Mouse (Mus musculus): ENCODE measurements around the gene Tgfb2. TPM values are rescaled to one million over a fixed set of nuclear protein-coding genes. Genes with fewer than 3 reads are reported as not detected.

The Tgfb2 gene
- total RNA-seq, 1 experiment: 10.4 TPM

DNA sequence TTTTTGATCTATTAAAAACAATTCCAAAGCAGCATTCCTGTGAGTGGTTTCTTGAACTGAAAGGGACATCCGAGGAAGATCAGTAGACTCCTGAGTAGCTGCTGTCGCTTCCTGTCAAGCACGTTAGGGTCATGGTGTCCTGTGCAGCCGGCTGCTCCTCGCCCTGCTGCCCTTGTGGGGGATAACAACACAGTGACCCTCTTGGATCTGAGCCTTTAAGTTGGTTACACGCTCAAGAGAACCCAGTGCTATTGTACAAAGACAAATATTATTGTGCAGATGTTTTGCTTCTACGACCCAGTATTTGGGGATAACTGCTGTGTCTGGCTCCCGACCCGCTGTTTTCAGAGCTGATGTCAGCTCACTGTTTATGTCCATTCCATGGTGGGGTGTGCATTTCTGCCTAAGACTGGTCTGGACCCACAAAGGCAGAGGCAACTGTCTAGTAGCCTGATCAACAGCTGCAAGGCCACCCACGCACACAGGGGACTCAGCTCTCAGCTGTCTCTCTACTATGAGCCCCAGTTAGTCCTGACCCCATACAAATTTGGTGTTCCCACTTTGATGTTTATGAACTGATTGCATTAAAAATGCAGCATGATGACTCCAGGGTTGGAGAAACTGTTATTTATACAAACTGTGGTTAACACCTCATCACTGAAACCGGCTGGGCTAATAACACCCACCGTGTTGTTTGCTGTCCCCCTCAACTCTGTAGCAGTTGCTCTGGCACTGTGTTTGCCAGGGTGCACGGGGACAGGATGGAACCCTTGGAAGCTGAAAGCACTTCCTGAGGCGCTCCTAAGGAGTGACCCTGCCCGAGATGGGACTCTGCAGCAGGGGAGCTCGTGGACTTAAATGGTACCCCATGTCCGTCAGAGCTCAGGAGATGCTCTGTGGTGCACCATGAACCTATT lies 9.4 kb upstream of the Tgfb2 start:
- Histone ChIP-seq H3K27ac (ENCODE audit: insufficient read depth, low read depth, low read length, poor library complexity, severe bottlenecking) (no peak overlapping the region), H3K4me3 (ENCODE audit: insufficient read depth in 1 of 2, low read depth in 1 of 2, low read length in 2 of 2, poor library complexity in 1 of 2, severe bottlenecking in 1 of 2) (no peak overlapping the region), H3K9ac (ENCODE audit: insufficient read depth, low read depth, low read length, poor library complexity, severe bottlenecking) (no peak overlapping the region), H3K9me3 (ENCODE audit: control insufficient read depth, insufficient read depth, low read depth, low read length) (no peaks in the 10 kb centered on the region), H3K36me3 (ENCODE audit: control insufficient read depth, insufficient read depth, low read length, poor library complexity, severe bottlenecking) (peaks cover 11% of the 10 kb centered on the region), H3K4me1 (ENCODE audit: control insufficient read depth in 2 of 2, insufficient read depth in 2 of 2, low read length in 2 of 2, poor library complexity in 1 of 2) (no peaks in the 10 kb centered on the region)
- DNase-seq (ENCODE audit: low read depth, low spot score): no peak
- in situ Hi-C loops (cut with MboI; ENCODE audit: low sequenced_read_pairs in 2 of 2, unreplicated experiment in 2 of 2): loop anchor here (5.0 to 25.0 kb wide), 4 partner anchors 253 to 1178 kb away; no protein-coding TSS in a partner anchor
- TF ChIP-seq HCFC1 (IDR thresholded peaks at IDR 0.05; ENCODE audit: borderline replicate concordance, insufficient read depth, low read length): no peak
- no peak for TF ChIP-seq ZC3H11A (IDR thresholded peaks at IDR 0.05; ENCODE audit: borderline replicate concordance, low read depth, low read length)
- no peak for TF ChIP-seq MAFK (IDR thresholded peaks at IDR 0.05; ENCODE audit: insufficient read depth, low read depth, low read length)
- TF ChIP-seq CHD2 (IDR thresholded peaks at IDR 0.05; ENCODE audit: low read depth, low read length): no peak
- no peak for TF ChIP-seq ZNF384 (IDR thresholded peaks at IDR 0.05; ENCODE audit: low read depth, low read length)

DNA sequence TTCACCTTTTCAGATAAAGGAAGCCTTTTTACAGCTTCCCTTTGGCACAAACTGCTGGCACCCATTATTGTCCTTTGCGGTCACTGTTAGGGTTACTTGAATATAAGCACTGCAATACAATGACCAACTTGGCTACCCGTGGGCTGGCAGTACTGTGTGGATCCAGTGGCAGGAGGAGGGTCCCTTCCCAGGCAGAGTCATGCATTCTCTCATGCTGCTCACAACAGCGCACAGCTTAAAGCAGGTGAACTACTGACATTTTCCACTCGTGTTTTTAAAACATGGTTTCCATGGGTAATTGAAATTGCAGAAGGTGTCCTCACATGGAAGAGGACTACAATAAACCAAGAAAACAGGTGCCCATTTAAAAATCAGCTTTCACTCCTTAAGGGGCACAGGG lies 8.4 kb upstream of the Tgfb2 start:
- Histone ChIP-seq H3K9ac (ENCODE audit: insufficient read depth, low read depth, low read length, poor library complexity, severe bottlenecking) (no peak overlapping the region), H3K4me3 (ENCODE audit: insufficient read depth in 1 of 2, low read depth in 1 of 2, low read length in 2 of 2, poor library complexity in 1 of 2, severe bottlenecking in 1 of 2) (no peak overlapping the region), H3K9me3 (ENCODE audit: control insufficient read depth, insufficient read depth, low read depth, low read length) (no peaks in the 10 kb centered on the region), H3K36me3 (ENCODE audit: control insufficient read depth, insufficient read depth, low read length, poor library complexity, severe bottlenecking) (peaks cover 10% of the 10 kb centered on the region), H3K4me1 (ENCODE audit: control insufficient read depth in 2 of 2, insufficient read depth in 2 of 2, low read length in 2 of 2, poor library complexity in 1 of 2) (no peaks in the 10 kb centered on the region), H3K27ac (ENCODE audit: insufficient read depth, low read depth, low read length, poor library complexity, severe bottlenecking) (no peak overlapping the region)
- TF ChIP-seq MAFK (IDR thresholded peaks at IDR 0.05; ENCODE audit: insufficient read depth, low read depth, low read length) (no peak), HCFC1 (IDR thresholded peaks at IDR 0.05; ENCODE audit: borderline replicate concordance, insufficient read depth, low read length) (no peak), ZC3H11A (IDR thresholded peaks at IDR 0.05; ENCODE audit: borderline replicate concordance, low read depth, low read length) (no peak), CHD2 (IDR thresholded peaks at IDR 0.05; ENCODE audit: low read depth, low read length) (no peak), ZNF384 (IDR thresholded peaks at IDR 0.05; ENCODE audit: low read depth, low read length) (no peak)
- no peak for DNase-seq (ENCODE audit: low read depth, low spot score)
- in situ Hi-C loops (cut with MboI; ENCODE audit: low sequenced_read_pairs in 2 of 2, unreplicated experiment in 2 of 2): loop anchor here (25.0 kb wide), 3 partner anchors 252 to 1177 kb away; no protein-coding TSS in a partner anchor

DNA sequence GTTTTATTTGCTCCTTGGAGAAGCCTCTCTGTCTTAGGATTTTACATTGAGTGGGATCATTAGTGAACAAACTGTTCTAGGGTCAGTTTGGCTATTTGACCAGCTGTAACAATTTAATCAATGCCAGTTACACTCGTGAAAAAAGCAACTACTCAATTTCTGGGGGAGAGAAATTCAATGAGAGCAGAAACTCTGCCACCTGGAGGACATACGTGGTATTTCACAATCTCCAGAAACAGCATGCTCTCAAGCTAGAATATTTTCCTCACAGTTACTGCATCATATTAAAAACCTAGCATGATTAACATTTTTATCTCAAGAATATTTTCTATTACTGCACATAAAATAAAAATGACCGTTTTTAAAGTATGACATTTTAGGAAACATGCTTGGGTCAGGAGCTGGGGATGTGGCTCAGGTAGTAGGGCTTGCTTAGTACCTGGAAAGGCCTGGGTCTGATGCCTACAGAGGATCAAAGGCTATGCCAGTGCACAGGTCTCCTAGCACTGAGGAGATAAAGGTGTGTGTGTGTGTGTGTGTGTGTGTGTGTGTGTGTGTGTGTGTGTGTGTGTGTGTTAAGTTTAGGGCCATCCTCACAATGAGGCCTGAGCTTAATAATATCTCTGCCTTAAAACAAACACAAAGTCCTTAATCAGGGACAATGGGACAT lies 7.1 kb upstream of the Tgfb2 start:
- peaks cover 7% of the 10 kb centered on the region for H3K36me3 ChIP-seq (ENCODE audit: control insufficient read depth, insufficient read depth, low read length, poor library complexity, severe bottlenecking)
- DNase-seq (ENCODE audit: low read depth, low spot score): no peak
- H3K4me3 ChIP-seq (ENCODE audit: insufficient read depth in 1 of 2, low read depth in 1 of 2, low read length in 2 of 2, poor library complexity in 1 of 2, severe bottlenecking in 1 of 2): no peak overlapping the region
- in situ Hi-C loops (cut with MboI; ENCODE audit: low sequenced_read_pairs in 2 of 2, unreplicated experiment in 2 of 2): loop anchor here (25.0 kb wide), 3 partner anchors 251 to 1176 kb away; no protein-coding TSS in a partner anchor
- no peaks in the 10 kb centered on the region for H3K4me1 ChIP-seq (ENCODE audit: control insufficient read depth in 2 of 2, insufficient read depth in 2 of 2, low read length in 2 of 2, poor library complexity in 1 of 2)
- H3K27ac ChIP-seq (ENCODE audit: insufficient read depth, low read depth, low read length, poor library complexity, severe bottlenecking): no peak overlapping the region
- no peak overlapping the region for H3K9ac ChIP-seq (ENCODE audit: insufficient read depth, low read depth, low read length, poor library complexity, severe bottlenecking)
- no peaks in the 10 kb centered on the region for H3K9me3 ChIP-seq (ENCODE audit: control insufficient read depth, insufficient read depth, low read depth, low read length)
- TF ChIP-seq ZNF384 (IDR thresholded peaks at IDR 0.05; ENCODE audit: low read depth, low read length): no peak
- peak; percentile 77 for TF ChIP-seq ZC3H11A (IDR thresholded peaks at IDR 0.05; ENCODE audit: borderline replicate concordance, low read depth, low read length)
- TF ChIP-seq HCFC1 (IDR thresholded peaks at IDR 0.05; ENCODE audit: borderline replicate concordance, insufficient read depth, low read length): no peak

DNA sequence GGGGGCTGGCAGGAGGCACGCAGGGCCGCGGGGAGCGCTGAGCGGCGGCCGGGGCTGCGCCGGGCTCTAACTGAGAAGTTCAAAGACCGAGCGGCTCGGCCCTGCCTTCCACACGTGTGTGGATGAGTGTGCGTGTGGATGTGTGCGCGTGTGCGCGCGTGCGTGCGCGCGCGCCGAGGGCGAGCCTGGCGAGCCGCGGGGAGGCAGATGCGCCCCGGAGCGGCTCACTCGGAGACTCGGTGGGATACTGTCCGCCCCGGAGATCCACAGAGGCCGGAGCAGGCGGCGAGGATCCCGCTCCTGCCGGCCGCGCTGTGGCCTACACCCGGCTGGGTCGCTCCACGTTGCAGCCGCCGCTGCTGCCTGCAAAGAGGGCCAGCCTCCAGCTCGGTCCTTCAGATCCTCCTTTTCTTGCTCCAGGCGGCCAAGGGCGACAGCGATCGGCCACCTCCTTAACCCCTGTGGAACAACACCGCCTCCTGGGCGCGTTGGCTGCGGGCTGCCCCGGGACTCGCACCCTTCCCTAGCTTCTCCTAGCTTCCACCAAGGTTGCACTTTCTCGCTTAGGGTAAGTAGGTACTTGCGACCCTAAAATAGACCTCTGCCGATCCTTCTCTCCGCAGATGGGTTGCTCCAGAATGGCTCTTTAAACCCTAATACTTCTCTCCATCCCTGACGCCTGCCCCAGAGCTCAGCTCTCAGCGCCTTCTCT lies 430 bp downstream of the Tgfb2 start:
- TF ChIP-seq CHD2 (IDR thresholded peaks at IDR 0.05; ENCODE audit: low read depth, low read length): no peak
- TF ChIP-seq ZNF384 (IDR thresholded peaks at IDR 0.05; ENCODE audit: low read depth, low read length): no peak
- TF ChIP-seq HCFC1 (IDR thresholded peaks at IDR 0.05; ENCODE audit: borderline replicate concordance, insufficient read depth, low read length): no peak
- no peak for TF ChIP-seq MAFK (IDR thresholded peaks at IDR 0.05; ENCODE audit: insufficient read depth, low read depth, low read length)
- no peak for TF ChIP-seq ZC3H11A (IDR thresholded peaks at IDR 0.05; ENCODE audit: borderline replicate concordance, low read depth, low read length)
- Histone ChIP-seq H3K36me3 (ENCODE audit: control insufficient read depth, insufficient read depth, low read length, poor library complexity, severe bottlenecking) (no peaks in the 10 kb centered on the region), H3K9me3 (ENCODE audit: control insufficient read depth, insufficient read depth, low read depth, low read length) (no peaks in the 10 kb centered on the region), H3K9ac (ENCODE audit: insufficient read depth, low read depth, low read length, poor library complexity, severe bottlenecking) (peak overlapping the region; percentile 69), H3K27ac (ENCODE audit: insufficient read depth, low read depth, low read length, poor library complexity, severe bottlenecking) (no peak overlapping the region), H3K4me1 (ENCODE audit: control insufficient read depth in 2 of 2, insufficient read depth in 2 of 2, low read length in 2 of 2, poor library complexity in 1 of 2) (peaks cover 0 to 2% of the 10 kb centered on the region in 2 experiments; a peak in 1 of 4 replicates), H3K4me3 (ENCODE audit: insufficient read depth in 1 of 2, low read depth in 1 of 2, low read length in 2 of 2, poor library complexity in 1 of 2, severe bottlenecking in 1 of 2) (peak overlapping the region; percentile 68 to 73)
- DNase-seq (ENCODE audit: low read depth, low spot score): peak; percentile 35
- in situ Hi-C loops (cut with MboI; ENCODE audit: low sequenced_read_pairs in 2 of 2, unreplicated experiment in 2 of 2): loop anchor here (25.0 kb wide), 3 partner anchors 243 to 1168 kb away; no protein-coding TSS in a partner anchor

All from ES-E14 (cell line).